Mouse (Mus musculus) NIH3T3 (cell line): ENCODE results near the gene Ankdd1b.

Experiments used
- DNase-seq: peaks from one replicate; pipeline ENCODE4 v3.0.0-alpha.2; 2012; ENCODE audit warnings: low read depth

Gene Ankdd1b

GRCm38 (mm10) chr13:96470957-96471356 is at the start of gene Ankdd1b:
Ankdd1b (minus strand) TSS chr13:96471198.
- no peak for DNase-seq

DNA sequence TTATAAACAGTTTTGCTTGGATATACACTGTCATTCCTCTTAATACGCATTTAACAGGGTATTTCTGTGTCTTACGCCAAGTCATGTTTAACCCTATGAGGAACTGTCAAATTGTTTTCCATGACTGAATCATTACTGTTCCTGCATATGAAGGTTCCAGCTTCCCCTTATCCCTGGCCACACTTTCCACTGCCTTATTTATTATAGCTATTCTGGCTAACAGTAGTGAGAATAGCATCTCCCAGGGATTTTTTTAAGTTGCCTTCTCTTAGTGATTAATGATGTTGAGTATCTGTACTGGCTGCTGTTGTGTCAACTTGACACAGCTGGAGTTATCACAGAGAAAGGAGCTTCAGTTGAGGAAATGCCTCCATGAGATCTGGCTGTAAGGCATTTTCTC is 46.3 kb upstream of the Ankdd1b start:
- DNase-seq: no peak

GRCm38 (mm10) chr13:96516249-96516648 is 45.3 kb upstream of the Ankdd1b start:
- DNase-seq: no peak

DNA sequence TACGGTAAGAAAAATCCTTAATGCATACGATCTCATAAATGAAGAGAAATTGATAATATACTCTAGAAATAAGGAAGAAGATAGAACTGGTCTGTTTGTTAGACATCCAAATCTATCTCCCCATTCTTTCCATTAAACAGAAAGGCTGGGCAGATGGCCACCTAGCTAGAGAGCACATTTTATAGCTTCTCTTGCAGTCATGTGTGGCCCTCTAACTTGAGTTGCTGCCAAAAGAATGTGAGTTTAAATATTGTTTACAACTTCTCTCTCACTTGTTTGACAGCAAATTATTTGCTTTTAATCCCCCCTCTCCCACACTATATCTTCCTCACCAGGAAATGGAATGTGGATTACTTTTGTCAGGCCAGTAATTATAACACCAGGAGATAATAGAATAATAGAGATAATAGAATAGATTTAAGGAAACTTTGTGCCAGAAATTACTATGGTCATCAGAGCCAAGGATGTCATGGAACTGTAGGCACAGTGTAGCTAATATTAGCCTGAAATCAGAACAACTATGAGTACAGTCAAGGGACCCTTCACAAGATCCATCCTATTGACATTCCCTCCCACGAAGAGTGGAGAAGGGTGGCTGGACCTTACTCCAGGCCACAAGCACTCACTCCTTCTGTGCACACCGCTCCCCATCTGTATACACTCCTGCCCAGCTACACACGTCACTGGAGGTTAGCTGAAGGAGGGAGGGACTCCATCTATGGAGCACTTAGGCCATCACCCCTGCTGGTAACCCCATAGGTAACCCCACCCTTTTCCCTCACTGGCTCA is 43.4 kb upstream of the Ankdd1b start:
- DNase-seq: no peak

GRCm38 (mm10) chr13:96511893-96512292 is 40.9 kb upstream of the Ankdd1b start:
- DNase-seq: no peak

DNA sequence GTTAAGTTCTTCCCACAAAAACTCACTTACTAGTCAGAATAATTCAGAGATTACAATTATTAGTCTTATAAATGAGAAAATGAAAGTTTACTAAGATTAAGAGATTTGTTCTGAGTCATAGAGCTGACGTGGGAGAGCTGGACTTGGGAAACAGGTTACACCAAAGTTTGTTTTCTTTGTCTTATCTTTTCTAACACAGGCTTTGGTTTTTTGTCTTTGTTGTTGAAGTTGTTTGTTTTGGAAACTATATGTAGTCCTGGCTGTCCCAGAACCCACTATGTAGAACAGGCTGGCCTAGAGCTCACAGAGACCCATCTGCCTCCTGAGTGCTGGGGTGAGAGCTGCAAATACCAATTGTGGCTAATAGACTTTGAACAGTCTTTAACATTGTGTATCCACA is 40.3 kb upstream of the Ankdd1b start:
- peak; percentile 15 for DNase-seq

- DNase-seq: peak; percentile 69
These were observed 39.6 kb upstream of the Ankdd1b start for GRCm38 (mm10) chr13:96510635-96511034.

GRCm38 (mm10) chr13:96507541-96507940 is 36.5 kb upstream of the Ankdd1b start:
- no peak for DNase-seq

DNA sequence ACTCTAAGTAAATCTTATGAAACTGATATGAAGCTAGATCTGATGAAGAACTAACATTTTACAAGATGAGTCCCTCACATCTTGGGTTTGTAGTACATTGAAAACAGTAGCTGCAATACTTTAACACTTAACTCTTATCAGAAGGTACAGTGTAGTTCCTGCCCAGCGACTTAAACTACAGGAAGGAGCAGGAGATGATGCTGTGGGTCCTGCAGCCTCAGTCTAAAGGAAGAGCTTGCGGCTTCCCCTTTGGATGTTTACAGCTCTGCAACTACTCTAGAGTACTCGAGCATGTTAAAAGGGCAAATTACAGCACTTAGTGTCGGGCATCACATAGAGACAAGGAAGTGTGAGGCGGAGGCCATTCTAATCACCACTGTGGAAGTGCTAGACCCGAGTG is 35.3 kb upstream of the Ankdd1b start:
- no peak for DNase-seq

DNA sequence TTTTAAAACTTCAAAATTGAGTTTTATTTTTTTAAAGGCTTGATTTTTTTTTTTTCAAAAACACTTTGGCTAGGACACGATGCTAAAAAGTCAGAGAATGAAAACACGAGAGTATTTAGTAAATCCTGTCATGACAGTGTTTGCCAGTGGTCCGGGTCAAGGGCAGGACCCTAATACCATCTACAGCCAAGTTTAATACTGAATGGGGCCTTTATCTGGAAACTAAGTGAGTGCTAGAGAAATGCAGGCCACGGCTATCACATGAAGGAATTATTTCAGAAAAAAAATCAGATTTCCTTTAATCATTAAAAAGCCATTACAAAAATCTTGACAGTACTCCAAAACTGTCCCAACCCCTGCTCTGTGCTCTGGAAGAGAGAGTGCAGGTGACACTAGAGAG is 34.7 kb upstream of the Ankdd1b start:
- no peak for DNase-seq

DNA sequence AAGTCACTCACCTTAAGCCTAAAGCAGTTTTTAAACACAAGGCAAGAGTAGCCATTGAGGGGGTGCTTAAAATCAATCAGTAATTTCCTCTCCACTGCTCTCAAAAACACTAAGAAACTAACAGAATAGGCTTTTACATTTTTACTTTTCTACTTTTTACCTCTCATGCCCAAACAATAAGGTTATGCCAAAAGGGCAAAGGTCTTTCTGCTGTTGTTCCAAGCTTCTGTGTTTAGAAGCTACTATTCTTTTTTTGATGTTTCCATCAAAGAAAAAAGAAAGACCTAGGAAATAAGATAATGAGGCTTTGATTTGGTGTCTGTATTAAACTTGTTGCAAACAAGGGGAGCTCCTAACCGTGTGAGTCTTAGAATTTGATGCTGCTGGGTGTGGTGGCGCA is 28.9 kb upstream of the Ankdd1b start:
- DNase-seq: no peak

DNA sequence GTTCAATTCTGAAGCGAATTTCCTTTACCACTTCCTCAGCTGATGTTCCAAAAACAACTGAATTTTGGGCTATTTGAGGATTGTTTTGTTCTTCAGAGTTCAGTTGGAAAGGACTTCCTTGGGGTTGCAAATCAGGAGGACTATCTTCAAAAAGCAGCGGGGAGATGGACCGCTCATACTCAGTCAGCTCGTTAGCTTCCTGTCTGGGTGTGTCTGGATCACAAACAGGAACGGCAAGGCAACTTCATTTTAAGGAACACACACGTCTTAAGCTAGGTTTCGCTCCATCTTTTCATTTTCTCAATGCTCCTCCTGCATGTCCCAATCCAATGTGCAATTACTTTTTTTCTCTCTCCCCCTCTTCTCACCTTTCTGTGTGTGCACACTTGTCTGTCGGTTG is 25.6 kb upstream of the Ankdd1b start:
- no peak for DNase-seq

GRCm38 (mm10) chr13:96490433-96490832 is 19.4 kb upstream of the Ankdd1b start, which contains the start of gene Gm17622:
Gm17622 (plus strand) TSS chr13:96490733.
- DNase-seq: no peak

GRCm38 (mm10) chr13:96487968-96488367 is 17.0 kb upstream of the Ankdd1b start:
- DNase-seq: no peak

DNA sequence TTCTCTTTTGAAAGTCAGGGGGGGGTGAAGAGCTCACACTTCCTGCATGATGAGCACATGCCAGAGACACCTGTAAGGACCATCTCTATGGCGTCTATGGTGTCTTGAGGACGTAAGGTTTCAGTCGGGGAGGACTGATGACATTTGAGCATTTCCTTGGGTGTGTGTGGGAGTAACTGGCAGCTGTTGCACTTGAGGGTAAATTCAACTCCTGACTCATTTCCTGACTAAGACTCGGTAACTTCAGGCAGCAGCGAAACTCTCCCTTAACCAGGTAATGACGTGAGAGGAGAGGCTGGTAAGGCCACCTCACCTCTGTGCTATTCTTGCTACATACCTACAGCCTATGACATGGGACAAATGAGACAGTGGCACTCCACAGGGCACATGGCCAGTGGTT is 16.2 kb upstream of the Ankdd1b start:
- DNase-seq: peak; percentile 6

DNA sequence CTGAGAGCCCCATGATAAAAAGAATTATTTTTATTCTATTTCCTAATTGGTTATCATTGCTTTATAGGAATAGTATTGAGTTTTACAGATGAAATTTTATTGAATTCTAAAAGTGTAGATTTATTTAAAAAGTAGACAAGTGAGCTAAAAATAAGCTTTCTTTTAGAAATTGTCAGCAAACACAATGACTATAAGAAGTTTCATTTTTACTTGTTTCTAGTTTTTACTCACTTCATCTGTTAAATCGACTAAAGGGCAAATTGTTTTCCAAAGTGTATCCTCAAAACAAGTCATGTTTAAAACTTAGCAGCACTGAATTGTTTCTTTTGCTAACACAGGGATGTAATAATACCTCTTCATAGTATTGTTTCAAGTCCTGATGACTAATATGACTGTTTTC is 8.0 kb upstream of the Ankdd1b start:
- no peak for DNase-seq

DNA sequence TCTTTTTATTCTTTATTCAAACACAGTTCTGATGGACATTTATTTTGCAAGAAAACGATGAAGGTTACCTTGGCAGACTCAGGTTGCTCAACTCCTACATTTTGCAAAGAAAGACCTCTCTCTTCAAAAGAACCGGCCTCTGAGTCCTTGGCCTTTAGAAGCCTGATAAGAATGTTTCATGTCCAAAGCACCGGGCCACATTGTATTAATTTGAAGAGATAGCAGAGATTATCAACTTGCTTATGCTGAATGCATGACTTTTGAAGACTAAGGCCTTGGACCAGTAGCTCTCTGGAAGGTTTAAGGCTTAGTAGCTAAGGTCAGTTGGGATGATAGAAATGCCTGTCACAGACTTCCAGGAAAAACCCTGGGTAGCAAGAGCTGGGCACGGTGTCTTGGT is 6.2 kb upstream of the Ankdd1b start:
- no peak for DNase-seq

- DNase-seq: no peak
These were observed 442 bp downstream of the Ankdd1b start for GRCm38 (mm10) chr13:96470556-96470955.

DNA sequence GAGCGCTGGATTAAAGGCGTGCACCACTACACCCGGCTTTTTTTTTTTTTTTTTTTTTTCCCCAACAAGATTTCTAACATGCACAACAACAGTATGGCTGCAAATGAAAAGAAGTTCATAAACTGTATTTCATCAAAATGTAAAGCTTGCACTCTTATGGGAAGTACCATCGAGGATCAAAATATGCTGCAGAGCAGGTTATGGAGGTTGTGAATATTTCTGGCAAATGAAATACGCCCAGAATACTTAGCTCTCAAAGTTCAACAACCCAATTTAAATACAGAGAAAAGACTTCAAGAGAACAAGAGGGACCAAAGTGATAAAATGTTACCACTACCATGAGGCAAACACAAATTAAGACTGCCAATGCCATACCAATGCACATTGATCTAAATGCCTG is 2.3 kb downstream of the Ankdd1b start:
- DNase-seq: no peak

DNA sequence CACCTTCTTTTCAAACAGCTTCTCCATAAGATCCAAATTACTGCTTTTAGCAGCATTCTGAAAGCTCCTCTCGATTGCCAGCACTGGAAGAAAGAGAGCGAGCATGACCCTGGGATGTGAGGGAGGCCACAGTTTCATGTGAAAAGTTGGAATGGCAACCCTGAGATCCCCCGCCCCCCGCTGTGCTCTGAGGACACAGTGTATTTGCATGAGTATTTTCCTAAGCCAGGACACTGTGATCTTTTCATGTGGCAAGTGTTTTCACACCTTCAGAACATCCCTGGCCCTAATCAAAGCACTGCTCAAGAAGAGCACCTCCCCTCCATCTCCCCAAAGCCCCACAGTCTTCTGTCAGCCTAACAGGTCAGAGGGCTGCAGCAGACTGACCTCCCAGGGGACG is 5.7 kb downstream of the Ankdd1b start:
- DNase-seq: no peak

DNA sequence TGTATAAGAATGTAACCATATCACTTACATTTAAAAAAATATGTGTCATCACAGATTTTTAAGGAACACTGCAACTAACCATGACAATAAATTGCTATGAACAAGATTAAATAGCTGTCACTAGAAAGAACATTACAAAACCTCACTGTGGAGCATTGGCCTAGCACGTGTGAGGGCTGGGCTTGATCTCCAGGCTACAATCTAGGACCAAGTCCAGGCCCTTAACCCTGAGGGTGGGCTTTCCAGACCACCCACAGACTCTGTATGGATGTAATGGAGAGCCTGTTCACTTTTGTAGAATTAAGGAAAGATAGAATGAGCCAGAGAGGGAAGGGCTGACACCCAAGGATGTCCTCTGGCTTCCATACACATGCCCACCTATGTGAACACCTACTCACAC is 8.4 kb downstream of the Ankdd1b start:
- DNase-seq: no peak

- no peak for DNase-seq
These were observed 12.4 kb downstream of the Ankdd1b start for GRCm38 (mm10) chr13:96458606-96459005.

DNA sequence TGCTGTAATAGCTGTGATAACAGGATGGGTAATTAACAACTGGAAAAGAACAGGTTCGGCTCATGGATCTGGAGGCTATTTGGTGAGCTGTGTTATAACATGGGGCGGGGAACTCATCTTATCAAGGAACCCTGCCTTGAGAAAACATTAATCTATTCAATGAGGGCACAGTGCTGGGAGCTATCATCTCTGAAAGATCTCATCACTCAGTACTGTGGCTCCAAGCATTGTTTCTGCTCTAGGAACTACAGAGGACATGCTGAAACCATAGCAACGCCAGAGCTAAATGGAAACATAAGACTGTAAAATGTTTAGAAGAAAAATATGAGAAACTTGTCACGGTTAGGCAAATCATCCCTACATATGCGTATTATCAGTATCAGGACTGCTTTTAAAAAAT is 13.0 kb downstream of the Ankdd1b start:
- no peak for DNase-seq

DNA sequence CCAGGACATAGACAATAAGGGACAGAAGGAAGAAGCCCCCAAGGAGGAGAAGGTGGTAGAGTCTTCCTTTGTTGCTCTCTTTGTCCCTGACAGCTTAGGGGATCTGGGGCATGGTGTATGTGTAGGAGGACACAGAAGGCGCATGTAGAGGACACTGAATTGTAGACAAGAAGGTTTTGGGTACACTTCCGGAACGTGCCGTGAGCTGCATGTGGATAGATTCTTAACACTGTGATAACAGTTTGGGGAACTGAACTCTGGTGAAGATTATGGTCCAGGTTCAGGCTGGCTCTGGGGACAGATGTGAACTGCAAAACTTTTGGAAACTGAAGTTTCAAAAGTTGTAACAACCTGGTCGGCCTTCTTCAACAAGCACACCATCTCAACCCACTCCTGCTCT is 13.4 kb downstream of the Ankdd1b start:
- no peak for DNase-seq
